Mouse (Mus musculus) liver, adult 2 months (tissue): Measurements from ENCODE around the gene Nanos2. TPM values are rescaled to one million over a fixed set of nuclear protein-coding genes. Genes with fewer than 3 reads are reported as not detected.

Experiments used
- DNase-seq: peaks from one replicate; pipeline ENCODE4 v3.0.0-alpha.2; 2011; ENCODE audit warnings: low read depth, low spot score; ENCODE audit errors: extremely low read depth
- H3K27ac ChIP-seq: fragments of 200-500 bp; replicated peaks from 2 replicates; pipeline ENCODE4 v1.5.1; 2012; ENCODE audit warnings: low read depth, mild to moderate bottlenecking, control low read depth, inconsistent platforms, low read length; ENCODE audit not compliant: insufficient read depth
- H3K27me3 ChIP-seq: fragments of 200-500 bp; 2 replicates; pipeline ENCODE4 v1.6.1; 2012; ENCODE audit warnings: mild to moderate bottlenecking, moderate library complexity, low read length, inconsistent platforms; ENCODE audit not compliant: control insufficient read depth, insufficient read depth
- H3K36me3 ChIP-seq: fragments of 200-500 bp; 2 replicates; pipeline ENCODE4 v1.6.1; 2012; ENCODE audit warnings: low read length, inconsistent platforms; ENCODE audit not compliant: control insufficient read depth, insufficient read depth
- H3K4me1 ChIP-seq: fragments of 200-500 bp; 2 replicates; pipeline ENCODE4 v1.6.1; 2011; ENCODE audit warnings: low read length; ENCODE audit not compliant: control insufficient read depth, insufficient read depth
- H3K4me3 ChIP-seq: fragments of 200-500 bp; 2 replicates; pipeline ENCODE4 v1.5.1; 2011; ENCODE audit warnings: low read depth, mild to moderate bottlenecking, control low read depth, low read length, moderate library complexity; ENCODE audit not compliant: insufficient read depth
- H3K79me2 ChIP-seq: fragments of 200-500 bp; 2 replicates; pipeline ENCODE4 v1.6.1; 2012; ENCODE audit warnings: inconsistent platforms, mild to moderate bottlenecking, low read length, moderate library complexity; ENCODE audit not compliant: control insufficient read depth, insufficient read depth
- H3K9ac ChIP-seq: fragments of 200-500 bp; 2 replicates; pipeline ENCODE4 v1.6.1; 2012; ENCODE audit warnings: low read depth, mild to moderate bottlenecking, control low read depth, inconsistent platforms, low read length
- CTCF ChIP-seq: fragments of 200-500 bp; IDR thresholded peaks from 2 replicates; pipeline ENCODE4 v1.5.1; 2011; ENCODE audit warnings: low read depth, low read length, control low read depth
- POLR2A ChIP-seq: fragments of 200-500 bp; IDR thresholded peaks from 2 replicates; pipeline ENCODE4 v1.6.1; 2011; ENCODE audit warnings: low read length, control low read depth; ENCODE audit not compliant: insufficient read depth; ENCODE audit errors: extremely low read depth
- WGBS: fragments of 180-500 bp; shearing (Covaris S2); methylation state at CpG from one replicate; pipeline ENCODE4 v1.1.7; 2018; 5-methylcytosine and 5-hydroxymethylcytosine counted together
- polyA plus RNA-seq: library from polyadenylated mRNA; depleted of rRNA; stranded (reverse); fragments of >200 nt; gene quantifications from 2 replicates; pipeline ENCODE4 v1.2.3, GENCODE M21; 2012
- total RNA-seq: library from RNA; depleted of rRNA; stranded (reverse); fragments of >200 nt; gene quantifications from 2 replicates; pipeline ENCODE4 v1.2.3, GENCODE M21; 2014

The Nanos2 gene
- total and polyA plus RNA-seq, 2 experiments = not detected

DNA sequence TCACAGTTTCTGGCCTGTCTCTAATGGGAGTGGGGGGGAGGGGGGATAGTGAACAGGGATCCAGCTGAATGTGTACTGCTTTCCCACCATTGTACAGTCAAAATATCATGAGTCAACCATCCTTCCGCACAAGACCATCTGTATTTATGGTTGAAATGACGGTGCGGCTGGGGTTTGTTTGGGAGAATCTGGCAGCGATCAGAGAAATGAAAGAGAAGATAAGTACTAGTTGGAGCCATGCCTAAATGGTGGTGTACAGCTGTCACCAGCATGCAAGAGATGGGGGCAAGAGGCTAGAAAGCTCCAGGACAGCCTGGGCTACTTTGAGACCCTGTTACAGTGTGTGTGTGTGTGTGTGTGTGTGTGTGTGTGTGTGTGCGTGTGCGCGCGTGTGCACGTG, 8.8 kb upstream of the Nanos2 start:
- no peak for DNase-seq
- H3K4me3 ChIP-seq = no peak overlapping the region
- no peaks in the 10 kb centered on the region for H3K36me3 ChIP-seq
- no peaks in the 10 kb centered on the region for H3K79me2 ChIP-seq
- H3K9ac ChIP-seq = no peak overlapping the region
- no peaks in the 10 kb centered on the region for H3K4me1 ChIP-seq
- H3K27me3 ChIP-seq = no peaks in the 10 kb centered on the region
- H3K27ac ChIP-seq = no peak overlapping the region
- WGBS = 93% methylated on average over 9 of the region's 9 CpGs
- TF ChIP-seq CTCF (no peak), POLR2A (no peak)

DNA sequence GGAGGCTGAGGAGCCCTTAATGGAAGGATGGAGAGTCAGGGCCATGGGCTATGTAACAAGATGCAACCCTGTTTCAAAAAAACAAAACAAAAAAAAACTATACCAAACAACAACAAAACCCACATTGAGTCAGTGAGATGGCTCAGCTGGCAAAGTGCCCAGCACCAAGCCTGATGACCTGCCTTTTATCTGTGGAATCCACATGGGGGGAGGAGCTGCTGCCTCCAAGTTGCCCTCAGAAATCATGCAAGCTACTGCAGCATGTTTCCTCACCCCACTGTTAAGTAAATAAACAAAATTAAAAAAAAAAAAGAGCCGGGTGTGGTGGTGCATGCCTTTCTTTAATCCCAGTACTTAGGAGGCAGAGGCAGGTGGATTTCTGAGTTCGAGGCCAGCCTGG, 697 bp upstream of the Nanos2 start:
- Histone ChIP-seq H3K27ac (no peak overlapping the region), H3K9ac (no peak overlapping the region), H3K27me3 (no peaks in the 10 kb centered on the region), H3K79me2 (no peaks in the 10 kb centered on the region), H3K4me1 (peaks cover 1% of the 10 kb centered on the region), H3K4me3 (no peak overlapping the region), H3K36me3 (no peaks in the 10 kb centered on the region)
- TF ChIP-seq CTCF (no peak), POLR2A (no peak)
- 48% methylated on average over 2 of the region's 2 CpGs for WGBS
- DNase-seq = no peak

DNA sequence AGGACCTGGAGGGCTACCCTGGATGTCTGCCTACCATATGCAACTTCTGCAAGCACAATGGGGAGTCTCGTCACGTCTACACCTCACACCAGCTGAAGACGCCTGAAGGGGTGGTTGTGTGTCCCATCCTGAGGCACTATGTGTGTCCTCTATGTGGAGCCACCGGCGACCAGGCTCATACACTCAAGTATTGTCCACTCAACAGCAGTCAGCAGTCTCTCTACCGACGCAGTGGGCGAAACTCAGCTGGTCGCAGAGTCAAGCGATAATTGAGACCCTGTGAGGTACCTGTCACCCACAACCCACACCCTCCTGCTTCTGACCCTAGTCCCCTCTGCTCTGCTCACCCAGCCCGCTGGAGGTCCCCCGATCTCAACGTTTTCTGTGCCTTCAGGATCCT, 547 bp downstream of the Nanos2 start:
- TF ChIP-seq CTCF = no peak
- TF ChIP-seq POLR2A = no peak
- Histone ChIP-seq H3K9ac (no peak overlapping the region), H3K4me1 (peaks cover 3% of the 10 kb centered on the region), H3K4me3 (no peak overlapping the region), H3K79me2 (no peaks in the 10 kb centered on the region), H3K27me3 (no peaks in the 10 kb centered on the region), H3K27ac (no peak overlapping the region), H3K36me3 (no peaks in the 10 kb centered on the region)
- 69% methylated on average over 13 of the region's 13 CpGs for whole genome bisulfite sequencing
- DNase-seq = no peak

GRCm38 (mm10) chr7:18988780-18989179, 1.6 kb downstream of the Nanos2 start:
- Histone ChIP-seq H3K79me2 (no peaks in the 10 kb centered on the region), H3K27me3 (no peaks in the 10 kb centered on the region), H3K36me3 (no peaks in the 10 kb centered on the region), H3K27ac (no peak overlapping the region), H3K4me1 (peaks cover 3% of the 10 kb centered on the region), H3K9ac (no peak overlapping the region), H3K4me3 (no peak overlapping the region)
- 64% methylated on average over 6 of the region's 6 CpGs for WGBS
- DNase-seq = no peak
- TF ChIP-seq CTCF (no peak), POLR2A (no peak)

GRCm38 (mm10) chr7:18989995-18990394, 2.8 kb downstream of the Nanos2 start:
- Histone ChIP-seq H3K27ac (no peak overlapping the region), H3K4me1 (peaks cover 3% of the 10 kb centered on the region), H3K9ac (no peak overlapping the region), H3K79me2 (no peaks in the 10 kb centered on the region), H3K36me3 (no peaks in the 10 kb centered on the region), H3K27me3 (no peaks in the 10 kb centered on the region), H3K4me3 (no peak overlapping the region)
- TF ChIP-seq POLR2A = no peak
- TF ChIP-seq CTCF = no peak
- DNase-seq = no peak
- WGBS = 24% methylated on average over 5 of the region's 5 CpGs

GRCm38 (mm10) chr7:18990601-18991295, 3.5 kb downstream of the Nanos2 start, which contains the start of gene Mypop:
Mypop (plus strand) TSS chr7:18991245.
- no peak within 1 kb of the TSS for H3K27ac ChIP-seq
- no peaks in the 10 kb centered on the region for H3K79me2 ChIP-seq
- no peaks in the 10 kb centered on the region for H3K36me3 ChIP-seq
- TF ChIP-seq POLR2A = no peak
- TF ChIP-seq CTCF = no peak
- no peaks in the 10 kb centered on the region for H3K27me3 ChIP-seq
- peak within 1 kb of the TSS; percentile 48 for H3K4me3 ChIP-seq
- H3K9ac ChIP-seq = peak within 1 kb of the TSS; percentile 44
- peaks cover 3% of the 10 kb centered on the region for H3K4me1 ChIP-seq
- 1% methylated on average over 37 of the region's 37 CpGs for WGBS
- DNase-seq = peak; percentile 95
